Mouse (Mus musculus) CH12.LX (cell line): ENCODE data around the gene Ssbp3. TPM values are rescaled to one million over a fixed set of nuclear protein-coding genes. Genes with fewer than 3 reads are reported as not detected.

Source experiments
- DNase-seq: peaks from one replicate; pipeline ENCODE4 v3.0.0-alpha.2; 2013; ENCODE audit errors: extremely low read depth
- H3K27ac ChIP-seq: 2 replicates; pipeline ENCODE4 v1.5.1; 2012; ENCODE audit warnings: low read depth, mild to moderate bottlenecking, control low read depth, moderate library complexity; ENCODE audit not compliant: insufficient read depth
- H3K27me3 ChIP-seq: replicated peaks from 2 replicates; pipeline ENCODE3; 2012; ENCODE audit warnings: inconsistent platforms
- H3K36me3 ChIP-seq, 2 experiments: replicated peaks in 1 of 2; 2 replicates each; pipeline versions ENCODE3 to v1.6.1; 2012; ENCODE audit warnings: inconsistent platforms in 1 of 2, low read length in 1 of 2, mild to moderate bottlenecking in 1 of 2, mixed read lengths in 1 of 2, moderate library complexity in 1 of 2; ENCODE audit not compliant: control insufficient read depth in 1 of 2, insufficient read depth in 1 of 2
- H3K4me1 ChIP-seq, 2 experiments: 2 replicates each; pipeline ENCODE4 v1.6.1; 2012; ENCODE audit warnings: inconsistent platforms in 1 of 2, moderate library complexity in 1 of 2; ENCODE audit not compliant: insufficient read depth in 2 of 2, control insufficient read depth in 1 of 2
- H3K4me2 ChIP-seq: 2 replicates; pipeline ENCODE4 v1.6.1; 2012; ENCODE audit warnings: low read depth, mild to moderate bottlenecking, control low read depth; ENCODE audit not compliant: poor library complexity, insufficient read depth, severe bottlenecking
- H3K4me3 ChIP-seq, 3 experiments: fragments of 150-350 bp in 1 of 3; sonication (generic) in 1 of 3; replicated peaks in 1 of 3; 2 replicates each; pipeline versions ENCODE3 to v1.5.1; 2011 to 2012; ENCODE audit warnings: low read depth in 2 of 3, low read length in 2 of 3, mild to moderate bottlenecking in 2 of 3, moderate library complexity in 2 of 3, control low read depth in 1 of 3, improper control_type of control experiment in 1 of 3, inconsistent platforms in 1 of 3, mixed read lengths in 1 of 3; ENCODE audit not compliant: poor library complexity in 1 of 3
- H3K79me2 ChIP-seq: replicated peaks from 2 replicates; pipeline ENCODE4 v1.6.1; 2012; ENCODE audit warnings: mild to moderate bottlenecking, moderate library complexity; ENCODE audit not compliant: control insufficient read depth, poor library complexity, insufficient read depth, severe bottlenecking; ENCODE audit errors: extremely low read depth
- H3K9ac ChIP-seq: 2 replicates; pipeline ENCODE4 v1.6.1; 2012; ENCODE audit warnings: low read depth, mild to moderate bottlenecking, control low read depth, moderate library complexity; ENCODE audit not compliant: insufficient read depth
- H3K9me3 ChIP-seq: replicated peaks from 2 replicates; pipeline ENCODE3; 2012; ENCODE audit warnings: low read length, inconsistent platforms, mixed read lengths
- BHLHE40 ChIP-seq: IDR thresholded peaks from 2 replicates; pipeline ENCODE4 v1.6.1; 2011; ENCODE audit warnings: mild to moderate bottlenecking, low read depth, low read length, improper control_type of control experiment
- CHD2 ChIP-seq: IDR thresholded peaks from 2 replicates; pipeline ENCODE4 v1.6.1; 2011; ENCODE audit warnings: low read length, improper control_type of control experiment
- E2F4 ChIP-seq: IDR thresholded peaks from 2 replicates; pipeline ENCODE4 v1.6.1; 2011; ENCODE audit warnings: low read depth, low read length, improper control_type of control experiment; ENCODE audit not compliant: insufficient replicate concordance
- ELF1 ChIP-seq: IDR thresholded peaks from 2 replicates; pipeline ENCODE4 v1.6.1; 2014; ENCODE audit warnings: low read depth, mild to moderate bottlenecking, inconsistent platforms, low read length, improper control_type of control experiment
- ETS1 ChIP-seq: conservative IDR thresholded peaks from 2 replicates; pipeline ENCODE4 v1.6.1; 2012; ENCODE audit warnings: low read depth, mild to moderate bottlenecking, inconsistent platforms, low read length, improper control_type of control experiment, moderate library complexity
- HCFC1 ChIP-seq: IDR thresholded peaks from 2 replicates; pipeline ENCODE4 v1.6.1; 2012; ENCODE audit warnings: low read depth, mild to moderate bottlenecking, inconsistent platforms, low read length, improper control_type of control experiment
- JUN ChIP-seq: IDR thresholded peaks from 2 replicates; pipeline ENCODE4 v1.6.1; 2011; ENCODE audit warnings: low read depth, mild to moderate bottlenecking, low read length, improper control_type of control experiment, moderate library complexity; ENCODE audit not compliant: insufficient read depth
- MAX ChIP-seq: IDR thresholded peaks from 2 replicates; pipeline ENCODE4 v1.6.1; 2011; ENCODE audit warnings: low read length, improper control_type of control experiment
- MAZ ChIP-seq: IDR thresholded peaks from 2 replicates; pipeline ENCODE4 v1.6.1; 2012; ENCODE audit warnings: low read depth, mild to moderate bottlenecking, inconsistent platforms, low read length, improper control_type of control experiment, moderate library complexity
- MEF2A ChIP-seq: IDR thresholded peaks from 2 replicates; pipeline ENCODE4 v1.6.1; 2014; ENCODE audit warnings: low read depth, mild to moderate bottlenecking, inconsistent platforms, low read length, improper control_type of control experiment, borderline replicate concordance
- MYC ChIP-seq: IDR thresholded peaks from 2 replicates; pipeline ENCODE4 v1.6.1; 2011; ENCODE audit warnings: low read depth, mild to moderate bottlenecking, improper control_type of control experiment, low read length
- NELFE ChIP-seq: IDR thresholded peaks from 2 replicates; pipeline ENCODE4 v1.6.1; 2011; ENCODE audit warnings: low read depth, low read length, improper control_type of control experiment
- PAX5 ChIP-seq: IDR thresholded peaks from 2 replicates; pipeline ENCODE4 v1.6.1; 2012; ENCODE audit warnings: low read length, inconsistent platforms, mixed read lengths
- POLR2AphosphoS2 ChIP-seq: IDR thresholded peaks from 2 replicates; pipeline ENCODE4 v1.6.1; 2011; ENCODE audit warnings: low read depth, low read length, improper control_type of control experiment
- SIN3A ChIP-seq: IDR thresholded peaks from 2 replicates; pipeline ENCODE4 v1.6.1; 2012; ENCODE audit warnings: low read length, improper control_type of control experiment, inconsistent platforms
- UBTF ChIP-seq: IDR thresholded peaks from 2 replicates; pipeline ENCODE4 v1.6.1; 2012; ENCODE audit warnings: low read depth, mild to moderate bottlenecking, inconsistent platforms, low read length, improper control_type of control experiment, moderate library complexity
- USF2 ChIP-seq: conservative IDR thresholded peaks from 2 replicates; pipeline ENCODE4 v1.6.1; 2011; ENCODE audit warnings: low read depth, low read length, improper control_type of control experiment
- ZC3H11A ChIP-seq: IDR thresholded peaks from 2 replicates; pipeline ENCODE4 v1.6.1; 2012; ENCODE audit warnings: low read depth, mild to moderate bottlenecking, inconsistent platforms, low read length, improper control_type of control experiment
- ZMIZ1 ChIP-seq: IDR thresholded peaks from 2 replicates; pipeline ENCODE4 v1.6.1; 2012; ENCODE audit warnings: low read depth, mild to moderate bottlenecking, inconsistent platforms, low read length, improper control_type of control experiment
- ZNF384 ChIP-seq: IDR thresholded peaks from 2 replicates; pipeline ENCODE4 v1.6.1; 2012; ENCODE audit warnings: low read depth, low read length, improper control_type of control experiment, inconsistent platforms
- dilution Hi-C: fragments of 300-500 bp; cut with MboI; formaldehyde crosslinking; loops from 2 replicates; pipeline ENCODE4 v1.14.3; 2020; ENCODE audit warnings: low sequenced_read_pairs; ENCODE audit not compliant: extremely low pct_unique_long_range_greater_than_20kb, extremely low pct_ligation_motif_present
- in situ Hi-C: fragments of 300-500 bp; cut with MboI; formaldehyde crosslinking; loops from 3 replicates; pipeline ENCODE4 v1.14.3; 2019; ENCODE audit warnings: low sequenced_read_pairs, low pct_ligation_motif_present, low pct_unique_long_range_greater_than_20kb, mixed read lengths
- polyA plus RNA-seq: library from polyadenylated mRNA; unstranded; fragments of >175 nt; gene quantifications from 2 replicates; pipeline ENCODE4 v1.2.1, GENCODE M21; 2012; ENCODE audit warnings: low read depth; ENCODE audit not compliant: insufficient read length
- total RNA-seq, 2 experiments: library from RNA; depleted of rRNA; stranded (reverse); fragments of 300-350 nt in 1 of 2; fragments of >200 nt in 1 of 2; gene quantifications; 2 replicates each; pipeline ENCODE4 v1.2.3; 2012 to 2014

Ssbp3 gene
- total and polyA plus RNA-seq, 3 experiments, result 32.4 to 129 (median 76.5) TPM

GRCm38 (mm10) chr4:106862767-106863370 is 47.6 kb upstream of the Ssbp3 start:
- no peak overlapping the region for H3K4me2 ChIP-seq
- H3K27me3 ChIP-seq, result no peaks in the 10 kb centered on the region
- H3K9me3 ChIP-seq, result no peaks in the 10 kb centered on the region
- H3K4me1 ChIP-seq, result peaks cover 4 to 11% of the 10 kb centered on the region in 2 experiments; a peak in 2 of 4 replicates
- no peak for TF ChIP-seq MEF2A
- no peak for TF ChIP-seq POLR2AphosphoS2
- TF ChIP-seq JUN, result no peak
- TF ChIP-seq E2F4, result no peak
- TF ChIP-seq CHD2, result no peak
- no peak for TF ChIP-seq ZC3H11A
- no peak for TF ChIP-seq PAX5
- TF ChIP-seq NELFE, result no peak
- no peak for TF ChIP-seq USF2
- TF ChIP-seq ZNF384, result no peak
- TF ChIP-seq, all 38 proteins: peak for 0
- Histone ChIP-seq H3K36me3 (no peaks in the 10 kb centered on the region), H3K4me3 (no peak overlapping the region), H3K9ac (no peak overlapping the region), H3K27ac (no peak overlapping the region), H3K79me2 (no peaks in the 10 kb centered on the region)
- DNase-seq, result no peak
- dilution Hi-C loops, result no loop called here
- in situ Hi-C loops, result loop anchor here (5.0 kb wide), 1 partner anchor 39 kb away; no protein-coding TSS in a partner anchor

- H3K4me1 ChIP-seq, result peaks cover 13 to 28% of the 10 kb centered on the region in 2 experiments
These were observed 44.9 kb upstream of the Ssbp3 start for GRCm38 (mm10) chr4:106865415-106866110.

More at GRCm38 (mm10) chr4:106865415-106866110, 44.9 kb upstream of the Ssbp3 start:
- H3K79me2 ChIP-seq, result no peaks in the 10 kb centered on the region
- H3K4me3 ChIP-seq, result no peak overlapping the region
- no peaks in the 10 kb centered on the region for H3K27me3 ChIP-seq
- dilution Hi-C loops, result no loop called here
- H3K27ac ChIP-seq, result no peak overlapping the region
- no peak for DNase-seq
- in situ Hi-C loops, result no loop called here
- TF ChIP-seq ELF1 (no peak), NELFE (no peak), MYC (no peak), UBTF (no peak), MAZ (no peak), ZNF384 (no peak), ZMIZ1 (no peak), MAX (no peak), BHLHE40 (no peak), HCFC1 (no peak), PAX5 (no peak), POLR2AphosphoS2 (no peak), ETS1 (no peak), SIN3A (no peak), ZC3H11A (no peak)
- no peak overlapping the region for H3K9ac ChIP-seq
- no peaks in the 10 kb centered on the region for H3K9me3 ChIP-seq
- no peaks in the 10 kb centered on the region for H3K36me3 ChIP-seq
- H3K4me2 ChIP-seq, result no peak overlapping the region
